Mouse (Mus musculus): Measurements from ENCODE around the gene Gsto1.
A peak's percentile ranks its signal among the peaks of the same experiment; 100 is the strongest.

DNA sequence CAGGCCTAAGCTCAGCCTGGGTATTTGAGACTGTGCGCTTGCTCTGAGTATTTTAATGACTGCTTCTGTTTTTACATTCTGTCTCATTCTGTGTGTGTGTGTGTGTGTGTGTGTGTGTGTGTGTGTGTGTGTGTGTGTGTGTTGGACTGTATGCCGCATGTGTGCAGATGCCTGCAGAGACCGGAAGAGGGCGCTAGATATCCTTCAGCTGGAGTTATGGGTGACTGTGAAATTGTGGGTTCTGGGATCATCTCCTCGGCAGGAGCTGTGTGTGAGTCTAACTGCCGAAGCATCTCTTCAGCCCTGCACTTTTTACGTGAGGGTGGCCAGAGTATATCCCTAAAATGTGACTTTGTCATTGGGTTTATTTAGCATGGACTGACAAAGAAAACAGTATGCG lies 23.7 kb upstream of the Gsto1 start:
- no peak for TF ChIP-seq E2F4 (IDR thresholded peaks at IDR 0.05; ENCODE audit: borderline replicate concordance, low read depth, low read length)
- no peak for TF ChIP-seq POLR2A (IDR thresholded peaks at IDR 0.05; ENCODE audit: control insufficient read depth in 1 of 2, insufficient read depth in 1 of 2, low read depth in 1 of 2, low read length in 2 of 2, poor library complexity in 1 of 2)
- no peak for TF ChIP-seq EP300 (IDR thresholded peaks at IDR 0.05; ENCODE audit: low read depth in 1 of 2, low read length in 2 of 2)
- TF ChIP-seq MAX (IDR thresholded peaks at IDR 0.05; ENCODE audit: low read length), result no peak
- no peak for TF ChIP-seq ZKSCAN1 (IDR thresholded peaks at IDR 0.05; ENCODE audit: low read depth, low read length)
- TF ChIP-seq ZNF384 (IDR thresholded peaks at IDR 0.05; ENCODE audit: low read depth, low read length), result no peak
- TF ChIP-seq CTCF (IDR thresholded peaks at IDR 0.05 in 2 of 3, conservative IDR thresholded peaks at IDR 0.05 in 1 of 3; ENCODE audit: control insufficient read depth in 1 of 3, insufficient read depth in 1 of 3, low read depth in 2 of 3, low read length in 3 of 3, poor library complexity in 1 of 3, severe bottlenecking in 1 of 3), result peak in 2 of 3 experiments; percentile 10 to 27; a peak in 2 of 6 replicates
- TF ChIP-seq MYC (IDR thresholded peaks at IDR 0.05; ENCODE audit: low read depth, low read length), result no peak
- no peak for TF ChIP-seq SMC3 (IDR thresholded peaks at IDR 0.05; ENCODE audit: low read depth, low read length)
- TF ChIP-seq MAZ (IDR thresholded peaks at IDR 0.05; ENCODE audit: low read depth, low read length), result no peak
- TF ChIP-seq RAD21 (IDR thresholded peaks at IDR 0.05; ENCODE audit: low read depth, low read length), result no peak; the same call in 1 of the 2 replicates
- TF ChIP-seq USF1 (IDR thresholded peaks at IDR 0.05; ENCODE audit: low read depth, low read length), result no peak
